Mouse (Mus musculus): ENCODE data around the gene 1700088E04Rik.

GRCm38 (mm10) chr15:79124331-79124875 lies 16.6 kb downstream of the 1700088E04Rik start:
- no peak for TF ChIP-seq CTCF (IDR thresholded peaks at IDR 0.05; ENCODE audit: low read depth, low read length)
- TF ChIP-seq TAL1 (conservative IDR thresholded peaks at IDR 0.05; ENCODE audit: low read depth, low read length) = no peak
- TF ChIP-seq GATA1 (IDR thresholded peaks at IDR 0.05; ENCODE audit: borderline replicate concordance, low read length) = no peak

Measured in G1E (cell line).